Mouse (Mus musculus) neural tube, embryonic 11.5 days (tissue): ENCODE measurements at regions not wholly inside any gene's neighbourhood (a gene's known extent, or its start where the extent isn't known, plus 50 kb on each side); places are given as distances from the start of the nearest gene placed in this dataset.

Experiments
- ATAC-seq: fragments of 200-750 bp; cut with Nextera tagmentation; 2 replicates; pipeline ENCODE4 v1.8.0; 2017; ENCODE audit warnings: moderate number of reproducible peaks, mild to moderate bottlenecking, moderate TSS enrichment, moderate library complexity; ENCODE audit not compliant: insufficient read depth, low FRiP score, low TSS enrichment
- DNase-seq: peaks from one replicate; pipeline ENCODE4 v3.0.0-alpha.2; 2015; ENCODE audit warnings: low spot score
- H3K27ac ChIP-seq: fragments of 300-500 bp; sonication (generic); 2 replicates; pipeline ENCODE4 v1.5.1; 2014; ENCODE audit warnings: low read depth, mild to moderate bottlenecking, low read length
- H3K27me3 ChIP-seq: fragments of 300-500 bp; sonication (generic); 2 replicates; pipeline ENCODE4 v1.6.1; 2014; ENCODE audit warnings: mild to moderate bottlenecking, low read length, mixed read lengths; ENCODE audit not compliant: control insufficient read depth, insufficient read depth
- H3K36me3 ChIP-seq: fragments of 300-500 bp; sonication (generic); 2 replicates; pipeline ENCODE4 v1.6.1; 2014; ENCODE audit warnings: mild to moderate bottlenecking, low read length, moderate library complexity, mixed read lengths; ENCODE audit not compliant: control insufficient read depth, insufficient read depth
- H3K4me1 ChIP-seq: fragments of 300-500 bp; sonication (generic); 2 replicates; pipeline ENCODE4 v1.6.1; 2014; ENCODE audit warnings: low read length, mixed read lengths; ENCODE audit not compliant: control insufficient read depth, insufficient read depth
- H3K4me2 ChIP-seq: fragments of 300-500 bp; sonication (generic); 2 replicates; pipeline ENCODE4 v1.6.1; 2014; ENCODE audit warnings: low read depth, mild to moderate bottlenecking, moderate library complexity
- H3K4me3 ChIP-seq: fragments of 300-500 bp; sonication (generic); 2 replicates; pipeline ENCODE4 v1.5.1; 2014; ENCODE audit warnings: low read depth, low read length
- H3K9ac ChIP-seq: fragments of 300-500 bp; sonication (generic); 2 replicates; pipeline ENCODE4 v1.6.1; 2014; ENCODE audit warnings: mild to moderate bottlenecking, low read length
- H3K9me3 ChIP-seq: fragments of 300-500 bp; sonication (generic); 2 replicates; pipeline ENCODE4 v1.6.1; 2016; ENCODE audit warnings: low read length; ENCODE audit not compliant: control insufficient read depth
- WGBS: fragments of 180-500 bp; shearing (Covaris S2); extraction: QIAGEN DNeasy Blood & Tissue Kit; methylation state at CpG from one replicate; pipeline ENCODE4 v1.1.7; 2014; 5-methylcytosine and 5-hydroxymethylcytosine counted together

DNA sequence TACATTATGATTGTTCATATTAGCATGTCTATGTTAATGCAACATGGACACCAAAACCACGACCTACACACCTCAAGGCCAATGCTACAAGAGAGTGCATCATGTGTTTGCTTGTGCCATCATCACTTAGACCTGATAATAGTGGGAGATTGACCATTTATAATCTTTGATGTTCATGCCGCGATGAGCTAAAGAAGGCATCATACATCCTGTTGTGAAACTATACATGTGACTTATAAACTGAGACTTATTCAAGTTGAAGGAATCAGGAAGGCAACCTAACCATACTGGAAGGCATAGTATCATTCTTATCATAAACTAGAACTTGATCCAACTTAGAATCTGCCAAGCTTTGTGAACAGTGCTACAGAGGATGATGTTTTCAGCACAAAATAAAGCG is 159.0 kb upstream of the Tusc1 start:
- Histone ChIP-seq H3K9me3 (no peaks in the 10 kb centered on the region), H3K27ac (no peak overlapping the region), H3K36me3 (no peaks in the 10 kb centered on the region), H3K4me1 (no peaks in the 10 kb centered on the region), H3K27me3 (no peaks in the 10 kb centered on the region), H3K4me2 (no peak overlapping the region), H3K4me3 (no peak overlapping the region), H3K9ac (no peak overlapping the region)
- DNase-seq (no peak), ATAC-seq (no peak)
- WGBS: 93% methylated on average over 4 of the region's 4 CpGs

GRCm38 (mm10) chr4:93493905-93494304 is 158.6 kb upstream of the Tusc1 start:
- H3K9me3 ChIP-seq: no peaks in the 10 kb centered on the region
- no peaks in the 10 kb centered on the region for H3K27me3 ChIP-seq
- H3K27ac ChIP-seq: no peak overlapping the region
- H3K4me1 ChIP-seq: no peaks in the 10 kb centered on the region
- H3K4me2 ChIP-seq: no peak overlapping the region
- ATAC-seq (no peak), DNase-seq (no peak)
- no peak overlapping the region for H3K9ac ChIP-seq
- WGBS: 82% methylated on average over 2 of the region's 2 CpGs
- no peak overlapping the region for H3K4me3 ChIP-seq
- H3K36me3 ChIP-seq: no peaks in the 10 kb centered on the region

- no peak overlapping the region for H3K27ac ChIP-seq
- ATAC-seq (no peak), DNase-seq (no peak)
- H3K36me3 ChIP-seq: no peaks in the 10 kb centered on the region
- H3K4me1 ChIP-seq: no peaks in the 10 kb centered on the region
- H3K4me3 ChIP-seq: no peak overlapping the region
- H3K9me3 ChIP-seq: no peaks in the 10 kb centered on the region
- H3K27me3 ChIP-seq: no peaks in the 10 kb centered on the region
- no peak overlapping the region for H3K4me2 ChIP-seq
- no peak overlapping the region for H3K9ac ChIP-seq
These were observed 158.0 kb upstream of the Tusc1 start for GRCm38 (mm10) chr4:93493326-93493725.

DNA sequence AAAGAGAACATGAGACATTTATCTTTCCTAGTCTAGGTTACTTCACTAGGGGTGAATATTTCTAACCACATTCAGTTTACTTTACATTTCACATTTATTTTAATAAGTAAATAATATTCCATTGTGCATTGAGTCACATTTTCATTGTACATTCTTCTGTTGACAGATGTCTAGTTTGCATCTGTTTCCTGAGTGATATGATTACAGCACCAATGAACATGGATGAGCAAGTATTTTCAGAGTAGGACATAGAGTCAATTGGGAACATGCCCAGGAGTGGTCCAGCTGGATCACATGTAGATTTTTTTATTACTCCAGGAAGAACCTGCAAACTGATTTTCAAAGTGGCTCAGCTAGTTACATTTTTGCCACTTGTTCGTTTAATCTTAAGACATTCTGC is 153.3 kb upstream of the Tusc1 start:
- ATAC-seq: no peak
- Histone ChIP-seq H3K9me3 (no peaks in the 10 kb centered on the region), H3K4me2 (no peak overlapping the region), H3K9ac (no peak overlapping the region), H3K4me3 (no peak overlapping the region), H3K27ac (no peak overlapping the region), H3K36me3 (no peaks in the 10 kb centered on the region), H3K27me3 (no peaks in the 10 kb centered on the region), H3K4me1 (no peaks in the 10 kb centered on the region)
- DNase-seq: no peak
- WGBS: 84% methylated on average over 1 of the region's 1 CpGs

DNA sequence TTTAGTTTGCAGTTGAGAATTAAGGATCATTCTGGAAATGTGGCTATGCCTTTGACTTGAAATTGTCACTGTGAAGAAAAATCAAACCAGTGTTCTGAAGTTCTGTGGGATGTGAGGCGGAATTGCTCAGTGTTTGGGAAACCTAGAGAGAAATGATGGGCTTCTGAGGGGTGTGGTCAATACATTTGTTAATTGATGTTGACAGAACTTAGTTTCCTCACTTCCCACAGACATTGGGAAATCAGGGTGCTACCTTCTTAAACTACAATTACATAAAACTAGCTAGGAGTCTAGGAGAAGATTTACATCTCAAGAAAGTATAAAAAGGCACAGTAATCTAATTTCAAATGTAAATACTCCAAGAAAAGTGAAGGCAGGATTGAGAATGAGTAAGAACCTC is 151.1 kb upstream of the Tusc1 start:
- Histone ChIP-seq H3K4me3 (no peak overlapping the region), H3K27me3 (no peaks in the 10 kb centered on the region), H3K36me3 (no peaks in the 10 kb centered on the region), H3K27ac (no peak overlapping the region), H3K9me3 (no peaks in the 10 kb centered on the region), H3K4me1 (no peaks in the 10 kb centered on the region), H3K9ac (no peak overlapping the region), H3K4me2 (no peak overlapping the region)
- ATAC-seq (no peak), DNase-seq (no peak)
- 77% methylated on average over 1 of the region's 1 CpGs for WGBS

- Histone ChIP-seq H3K4me1 (no peaks in the 10 kb centered on the region), H3K9me3 (no peaks in the 10 kb centered on the region), H3K27me3 (no peaks in the 10 kb centered on the region), H3K36me3 (no peaks in the 10 kb centered on the region), H3K4me3 (no peak overlapping the region), H3K9ac (no peak overlapping the region), H3K27ac (no peak overlapping the region), H3K4me2 (no peak overlapping the region)
- 80% methylated on average over 1 of the region's 1 CpGs for WGBS
- DNase-seq (no peak), ATAC-seq (no peak)
These were observed 145.9 kb upstream of the Tusc1 start for GRCm38 (mm10) chr4:93481247-93481646.

DNA sequence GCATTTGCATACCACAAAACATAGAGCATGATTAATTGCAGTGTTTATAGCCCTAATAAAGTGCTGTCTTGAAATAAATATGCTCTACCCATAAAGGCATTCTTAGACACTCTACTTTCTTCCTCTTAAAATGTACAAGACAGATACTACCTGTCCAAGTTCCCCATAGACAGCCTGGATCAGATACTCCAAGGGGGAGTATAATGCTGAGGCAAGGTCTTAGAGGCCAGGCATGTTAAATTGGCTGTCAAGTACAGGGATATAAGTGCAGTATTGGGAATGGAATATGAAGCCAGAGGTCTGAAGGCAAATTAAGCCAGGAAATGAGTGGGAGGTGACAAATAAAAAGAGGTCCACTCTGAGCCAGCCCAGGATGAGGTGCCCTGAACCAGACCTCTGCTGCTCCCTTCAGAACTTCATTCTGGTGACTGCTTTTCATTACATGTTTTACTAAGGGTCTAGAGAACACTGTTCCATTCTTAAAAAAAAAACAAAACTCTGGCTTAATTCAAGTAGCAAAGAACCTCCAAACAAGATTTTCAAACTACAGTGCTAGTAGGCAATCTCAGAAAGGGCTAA is 142.0 kb upstream of the Tusc1 start:
- Histone ChIP-seq H3K4me2 (no peak overlapping the region), H3K4me1 (no peaks in the 10 kb centered on the region), H3K4me3 (no peak overlapping the region), H3K9me3 (no peaks in the 10 kb centered on the region), H3K27ac (no peak overlapping the region), H3K27me3 (no peaks in the 10 kb centered on the region), H3K36me3 (no peaks in the 10 kb centered on the region), H3K9ac (no peak overlapping the region)
- ATAC-seq (no peak), DNase-seq (no peak)

- WGBS: 96% methylated on average over 1 of the region's 1 CpGs
- Histone ChIP-seq H3K9me3 (no peaks in the 10 kb centered on the region), H3K27ac (no peak overlapping the region), H3K27me3 (no peaks in the 10 kb centered on the region), H3K4me1 (no peaks in the 10 kb centered on the region), H3K9ac (no peak overlapping the region), H3K4me2 (no peak overlapping the region), H3K4me3 (no peak overlapping the region), H3K36me3 (no peaks in the 10 kb centered on the region)
- ATAC-seq: no peak
- DNase-seq: no peak
These were observed 132.7 kb upstream of the Tusc1 start for GRCm38 (mm10) chr4:93467998-93468397.

- ATAC-seq: no peak
- Histone ChIP-seq H3K9ac (no peak overlapping the region), H3K4me3 (no peak overlapping the region), H3K27me3 (no peaks in the 10 kb centered on the region), H3K36me3 (no peaks in the 10 kb centered on the region), H3K4me2 (no peak overlapping the region), H3K9me3 (no peaks in the 10 kb centered on the region), H3K27ac (no peak overlapping the region), H3K4me1 (no peaks in the 10 kb centered on the region)
- no peak for DNase-seq
- 75% methylated on average over 1 of the region's 1 CpGs for WGBS
These were observed 132.1 kb upstream of the Tusc1 start for GRCm38 (mm10) chr4:93467424-93467823.
